Mouse (Mus musculus) testis, postnatal 14 days (tissue): ENCODE results near the gene Cyp24a1.
"Not testable (repeated sequence)": the region's sequence is repeated elsewhere in the genome, so short reads cannot be mapped to it uniquely, and the experiment has no call there.

Experiments
- DNase-seq: peaks from one replicate; pipeline ENCODE4 v3.0.0; 2021; ENCODE audit warnings: low spot score

Cyp24a1 gene

GRCm38 (mm10) chr2:170494784-170495710, 1.9 kb downstream of the Cyp24a1 start:
- no peak for DNase-seq

GRCm38 (mm10) chr2:170487890-170488502, 8.9 kb downstream of the Cyp24a1 start:
- DNase-seq: no peak

GRCm38 (mm10) chr2:170487202-170487601, 9.7 kb downstream of the Cyp24a1 start:
- DNase-seq: no peak

GRCm38 (mm10) chr2:170483914-170484313, 13.0 kb downstream of the Cyp24a1 start:
- peak; percentile 51 for DNase-seq

GRCm38 (mm10) chr2:170482019-170482540, 14.9 kb downstream of the Cyp24a1 start:
- DNase-seq: no peak

- DNase-seq: no peak
These were observed 20.3 kb downstream of the Cyp24a1 start for GRCm38 (mm10) chr2:170476643-170477042.

GRCm38 (mm10) chr2:170476215-170476614, 20.7 kb downstream of the Cyp24a1 start:
- peak; percentile 30 for DNase-seq

- DNase-seq: no peak
These were observed 21.8 kb downstream of the Cyp24a1 start for GRCm38 (mm10) chr2:170475164-170475563.

- no peak for DNase-seq
These were observed 22.8 kb downstream of the Cyp24a1 start for GRCm38 (mm10) chr2:170474125-170474524.

- DNase-seq: no peak
These were observed 26.4 kb downstream of the Cyp24a1 start for GRCm38 (mm10) chr2:170470591-170470990.

GRCm38 (mm10) chr2:170469616-170470308, 27.2 kb downstream of the Cyp24a1 start:
- peak; percentile 70 for DNase-seq

- DNase-seq: no peak
These were observed 28.9 kb downstream of the Cyp24a1 start for GRCm38 (mm10) chr2:170468009-170468408.

- DNase-seq: no peak
These were observed 32.1 kb downstream of the Cyp24a1 start for GRCm38 (mm10) chr2:170464817-170465216.

GRCm38 (mm10) chr2:170461652-170462051, 35.3 kb downstream of the Cyp24a1 start:
- no peak for DNase-seq

GRCm38 (mm10) chr2:170459805-170460204, 37.1 kb downstream of the Cyp24a1 start:
- no peak for DNase-seq

GRCm38 (mm10) chr2:170459183-170459582, 37.8 kb downstream of the Cyp24a1 start:
- DNase-seq: no peak

GRCm38 (mm10) chr2:170453809-170454208, 43.1 kb downstream of the Cyp24a1 start:
- not testable (repeated sequence) for DNase-seq

- DNase-seq: peak; percentile 35
These were observed 46.0 kb downstream of the Cyp24a1 start for GRCm38 (mm10) chr2:170450933-170451332.

- no peak for DNase-seq
These were observed 49.3 kb downstream of the Cyp24a1 start for GRCm38 (mm10) chr2:170447651-170448050.

GRCm38 (mm10) chr2:170446843-170447383, 50.0 kb downstream of the Cyp24a1 start:
- DNase-seq: no peak

- DNase-seq: no peak
These were observed 51.1 kb downstream of the Cyp24a1 start for GRCm38 (mm10) chr2:170445861-170446260.

- no peak for DNase-seq
These were observed 54.4 kb downstream of the Cyp24a1 start for GRCm38 (mm10) chr2:170442535-170442934.
